Mouse (Mus musculus) activated CD4-positive, CD25-positive, alpha-beta regulatory T cell, adult 4 months (primary cell): Measurements from ENCODE around the gene Prg3. TPM values are rescaled to one million over a fixed set of nuclear protein-coding genes. Genes with fewer than 3 reads are reported as not detected.

Source experiments
- polyA plus RNA-seq, 2 experiments: library from polyadenylated mRNA; unstranded; fragments of 100-300 nt; shearing (Covaris generic); gene quantifications; one replicate each; pipeline ENCODE4 v1.2.1; 2017

Gene Prg3
- polyA plus RNA-seq, 2 experiments from 2014 or later, result not detected

Other genes with a start within 250 kb of the Prg3 start
- not detected for gene Gm19426, start 244.6 kb upstream of the Prg3 start, polyA plus RNA-seq
- not detected for gene Serping1, start 212.8 kb upstream of the Prg3 start, polyA plus RNA-seq
- gene Ube2l6, start 189.4 kb upstream of the Prg3 start, polyA plus RNA-seq, result 10 to 100 TPM; 71.4 to 83.0 TPM
- not detected for gene Smtnl1, start 165.6 kb upstream of the Prg3 start, polyA plus RNA-seq
- 10 to 100 TPM; 36.8 to 40.4 TPM for gene Timm10, start 161.2 kb upstream of the Prg3 start, polyA plus RNA-seq
- gene Slc43a1, start 149.4 kb upstream of the Prg3 start, polyA plus RNA-seq, result 1 to 10 TPM; 3.7 to 7.6 TPM
- not detected for gene Rtn4rl2, start 101.5 kb upstream of the Prg3 start, polyA plus RNA-seq
- gene Slc43a3, start 51.6 kb upstream of the Prg3 start, polyA plus RNA-seq, result 10 to 100 TPM; 15.5 to 15.6 TPM
- gene Prg2, start 7.8 kb upstream of the Prg3 start, polyA plus RNA-seq, result under 1 TPM in 1 of 2 experiments, not detected in 1; 0.65 TPM
- gene Ssrp1, start 49.0 kb downstream of the Prg3 start, polyA plus RNA-seq, result 100 to 1,000 TPM; 135 to 160 TPM
- gene P2rx3, start 49.2 kb downstream of the Prg3 start, polyA plus RNA-seq, result under 1 TPM in 1 of 2 experiments, not detected in 1; 0.62 TPM
- 1 to 10 TPM; 3.9 to 6.3 TPM for gene Tnks1bp1, start 59.8 kb downstream of the Prg3 start, polyA plus RNA-seq
- gene Aplnr, start 148.0 kb downstream of the Prg3 start, polyA plus RNA-seq, result not detected
- gene Lrrc55, start 209.0 kb downstream of the Prg3 start, polyA plus RNA-seq, result not detected